Mouse (Mus musculus) embryonic facial prominence, embryonic 14.5 days (tissue): ENCODE measurements around the gene Fbxo42. TPM values are rescaled to one million over a fixed set of nuclear protein-coding genes. Genes with fewer than 3 reads are reported as not detected.

ENCODE experiments used
- ATAC-seq: fragments of 200-750 bp; cut with Nextera tagmentation; 2 replicates; pipeline ENCODE4 v1.8.0; 2017; ENCODE audit warnings: low read depth, moderate number of reproducible peaks, moderate TSS enrichment
- DNase-seq: peaks from one replicate; pipeline ENCODE4 v3.0.0-alpha.2; 2015; ENCODE audit warnings: low spot score
- H3K27ac ChIP-seq: fragments of 300-500 bp; sonication (generic); replicated peaks from 2 replicates; pipeline ENCODE4 v1.5.1; 2014; ENCODE audit warnings: low read depth, mild to moderate bottlenecking, low read length, moderate library complexity
- H3K27me3 ChIP-seq: fragments of 300-500 bp; sonication (generic); replicated peaks from 2 replicates; pipeline ENCODE4 v1.6.1; 2014; ENCODE audit warnings: low read length; ENCODE audit not compliant: control insufficient read depth, insufficient read depth
- H3K36me3 ChIP-seq: fragments of 300-500 bp; sonication (generic); 2 replicates; pipeline ENCODE4 v1.6.1; 2014; ENCODE audit warnings: low read length, mixed read lengths; ENCODE audit not compliant: control insufficient read depth, insufficient read depth
- H3K4me1 ChIP-seq: fragments of 300-500 bp; sonication (generic); 2 replicates; pipeline ENCODE4 v1.6.1; 2014; ENCODE audit warnings: antibody characterized with exemption, low read length; ENCODE audit not compliant: control insufficient read depth, insufficient read depth
- H3K4me2 ChIP-seq: fragments of 300-500 bp; sonication (generic); 2 replicates; pipeline ENCODE4 v1.6.1; 2014; ENCODE audit warnings: low read depth, mild to moderate bottlenecking, low read length, moderate library complexity, mixed read lengths
- H3K4me3 ChIP-seq: fragments of 300-500 bp; sonication (generic); 2 replicates; pipeline ENCODE4 v1.5.1; 2014; ENCODE audit warnings: low read depth, mild to moderate bottlenecking, low read length
- H3K9ac ChIP-seq: fragments of 300-500 bp; sonication (generic); 2 replicates; pipeline ENCODE4 v1.6.1; 2014; ENCODE audit warnings: low read depth, mild to moderate bottlenecking, low read length, moderate library complexity, mixed read lengths
- H3K9me3 ChIP-seq: fragments of 300-500 bp; sonication (generic); 2 replicates; pipeline ENCODE4 v1.6.1; 2016; ENCODE audit warnings: low read length; ENCODE audit not compliant: control insufficient read depth
- WGBS: fragments of 180-500 bp; shearing (Covaris S2); extraction: QIAGEN DNeasy Blood & Tissue Kit; methylation state at CpG from one replicate; pipeline ENCODE4 v1.1.7; 2014; 5-methylcytosine and 5-hydroxymethylcytosine counted together
- polyA plus RNA-seq: library from polyadenylated mRNA; unstranded; fragments of >200 nt; fragmentation: Nextera tagmentation; extraction: Ambion mirVana; gene quantifications from 2 replicates; pipeline ENCODE4 v1.2.1, GENCODE M21; 2014

Fbxo42 gene
- polyA plus RNA-seq, 1 experiment from 2014 or later, result 22.7 TPM

- H3K9ac ChIP-seq, result no peak overlapping the region
- WGBS, result 25% methylated on average over 9 of the region's 9 CpGs
- peaks cover 40% of the 10 kb centered on the region for H3K36me3 ChIP-seq
- peaks cover 13% of the 10 kb centered on the region; the same call in 1 of the 2 replicates for H3K4me1 ChIP-seq
- H3K9me3 ChIP-seq, result no peaks in the 10 kb centered on the region
- H3K27ac ChIP-seq, result peak overlapping the region; percentile 78
- no peak overlapping the region for H3K4me3 ChIP-seq
- H3K27me3 ChIP-seq, result no peaks in the 10 kb centered on the region
- no peak overlapping the region for H3K4me2 ChIP-seq
- ATAC-seq (0 out of 2 replicates have a peak, but pooled peaks have one; percentile 15), DNase-seq (no peak)
Observed at GRCm38 (mm10) chr4:141186923-141187836, 39.5 kb downstream of the Fbxo42 start.

DNA sequence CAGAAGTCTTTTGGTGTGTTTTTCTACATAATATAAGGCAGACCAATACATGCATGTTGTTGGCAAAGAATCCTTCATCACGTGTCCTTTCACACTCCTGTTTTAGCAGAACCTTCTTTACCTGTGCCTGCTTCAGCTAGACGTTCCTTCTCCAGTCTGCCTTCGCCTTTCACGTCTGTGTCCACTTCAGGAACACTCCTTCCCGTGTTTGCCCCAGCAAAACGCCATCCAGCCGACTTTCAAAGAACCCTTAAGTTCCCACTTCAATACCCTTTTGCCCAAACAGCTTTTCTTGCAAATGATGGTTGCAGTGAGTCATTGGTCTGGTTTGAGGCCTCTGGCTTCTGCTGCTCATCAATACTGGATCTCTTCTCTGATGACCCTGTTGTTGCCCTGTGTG is 43.6 kb downstream of the Fbxo42 start:
- no peaks in the 10 kb centered on the region for H3K27me3 ChIP-seq
- ATAC-seq (no peak), DNase-seq (no peak)
- H3K4me3 ChIP-seq, result no peak overlapping the region
- H3K9me3 ChIP-seq, result no peaks in the 10 kb centered on the region
- 90% methylated on average over 7 of the region's 7 CpGs for WGBS
- H3K4me1 ChIP-seq, result peaks cover 7% of the 10 kb centered on the region; the same call in 1 of the 2 replicates
- no peak overlapping the region for H3K4me2 ChIP-seq
- no peak overlapping the region for H3K27ac ChIP-seq
- peaks cover 63% of the 10 kb centered on the region for H3K36me3 ChIP-seq
- H3K9ac ChIP-seq, result no peak overlapping the region

DNA sequence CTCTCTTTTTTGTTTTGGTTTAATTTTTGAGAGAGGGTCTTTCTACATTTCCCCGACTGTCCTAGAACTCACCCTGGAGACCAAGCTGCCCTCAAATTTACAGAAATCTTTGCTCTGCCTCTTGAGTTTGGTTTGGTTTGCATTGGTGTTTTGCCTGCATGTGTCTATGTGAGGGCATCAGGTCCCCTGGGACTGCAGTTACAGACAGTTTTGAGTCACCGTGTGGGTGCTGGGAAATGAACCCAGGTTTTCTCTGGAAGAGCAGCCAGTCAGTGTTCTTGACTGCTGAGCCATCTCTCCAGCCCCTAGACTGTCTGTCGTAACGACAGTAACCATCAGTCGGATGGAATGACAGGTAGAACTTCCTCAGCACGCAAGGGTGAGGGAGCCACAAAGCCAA is 46.8 kb downstream of the Fbxo42 start:
- WGBS, result 89% methylated on average over 6 of the region's 6 CpGs
- Histone ChIP-seq H3K27ac (no peak overlapping the region), H3K27me3 (no peaks in the 10 kb centered on the region), H3K4me2 (no peak overlapping the region), H3K36me3 (peaks cover 91% of the 10 kb centered on the region), H3K4me1 (no peaks in the 10 kb centered on the region), H3K9ac (no peak overlapping the region), H3K4me3 (no peak overlapping the region), H3K9me3 (no peaks in the 10 kb centered on the region)
- DNase-seq (no peak), ATAC-seq (no peak)

DNA sequence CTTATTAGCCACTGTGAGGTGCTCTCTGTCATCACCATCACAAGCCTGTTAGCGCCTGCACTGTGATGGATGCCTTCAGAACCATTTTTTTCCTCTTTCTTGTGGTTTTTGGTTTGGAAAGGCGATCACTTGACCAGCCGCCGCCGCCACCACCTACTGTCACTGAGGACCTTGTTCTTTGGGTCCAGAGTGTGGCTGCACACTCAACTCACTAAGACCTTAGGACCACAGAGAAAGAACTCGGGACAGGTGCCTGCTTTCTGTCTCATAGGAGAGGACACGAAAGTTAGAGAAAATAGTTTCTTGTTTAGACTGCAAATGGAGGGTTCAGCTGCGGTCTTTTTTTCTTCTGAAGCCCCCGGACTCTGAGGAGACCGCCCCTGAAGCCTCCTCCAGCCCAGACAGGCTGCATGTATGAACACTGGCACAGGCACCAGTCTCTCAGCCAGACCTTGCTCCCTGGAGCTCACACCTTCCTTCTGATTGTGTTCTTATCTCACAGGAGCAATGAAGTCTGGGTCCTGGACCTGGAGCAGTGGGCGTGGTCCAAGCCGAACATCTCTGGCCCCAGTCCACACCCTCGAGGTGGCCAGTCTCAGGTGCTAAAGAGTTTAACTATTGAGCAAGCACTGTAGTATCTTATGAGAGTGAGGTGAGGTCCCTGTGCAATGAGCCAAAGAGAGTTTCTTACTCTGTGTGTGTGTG is 49.4 kb downstream of the Fbxo42 start:
- Histone ChIP-seq H3K27me3 (no peaks in the 10 kb centered on the region), H3K27ac (no peak overlapping the region), H3K36me3 (peaks cover 89% of the 10 kb centered on the region), H3K4me3 (no peak overlapping the region), H3K9ac (no peak overlapping the region), H3K9me3 (no peaks in the 10 kb centered on the region), H3K4me2 (no peak overlapping the region), H3K4me1 (no peaks in the 10 kb centered on the region)
- no peak for DNase-seq
- ATAC-seq, result no peak
- 96% methylated on average over 13 of the region's 13 CpGs for WGBS

DNA sequence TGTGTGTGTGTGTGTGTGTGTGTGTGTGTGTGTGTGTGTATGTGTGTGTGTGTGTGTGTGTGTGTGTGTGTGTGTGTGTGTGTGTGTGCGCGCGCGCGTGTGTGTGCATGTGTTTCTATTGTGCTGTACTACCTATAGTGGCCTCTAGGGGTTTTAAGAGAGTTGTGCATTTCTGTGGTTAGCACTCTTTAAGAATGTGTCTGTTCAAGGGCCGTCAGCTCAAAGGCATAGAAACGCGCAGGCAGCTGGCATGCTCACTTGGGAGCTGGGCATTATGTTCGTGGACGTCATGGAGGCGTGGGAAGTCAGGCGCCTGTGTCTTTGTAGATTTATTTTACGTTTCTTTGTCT is 49.9 kb downstream of the Fbxo42 start:
- H3K9ac ChIP-seq, result no peak overlapping the region
- H3K4me1 ChIP-seq, result no peaks in the 10 kb centered on the region
- no peaks in the 10 kb centered on the region for H3K27me3 ChIP-seq
- H3K9me3 ChIP-seq, result no peaks in the 10 kb centered on the region
- H3K36me3 ChIP-seq, result peaks cover 84% of the 10 kb centered on the region
- ATAC-seq (no peak), DNase-seq (no peak)
- H3K4me3 ChIP-seq, result no peak overlapping the region
- H3K27ac ChIP-seq, result no peak overlapping the region
- WGBS, result 97% methylated on average over 8 of the region's 13 CpGs
- H3K4me2 ChIP-seq, result no peak overlapping the region

DNA sequence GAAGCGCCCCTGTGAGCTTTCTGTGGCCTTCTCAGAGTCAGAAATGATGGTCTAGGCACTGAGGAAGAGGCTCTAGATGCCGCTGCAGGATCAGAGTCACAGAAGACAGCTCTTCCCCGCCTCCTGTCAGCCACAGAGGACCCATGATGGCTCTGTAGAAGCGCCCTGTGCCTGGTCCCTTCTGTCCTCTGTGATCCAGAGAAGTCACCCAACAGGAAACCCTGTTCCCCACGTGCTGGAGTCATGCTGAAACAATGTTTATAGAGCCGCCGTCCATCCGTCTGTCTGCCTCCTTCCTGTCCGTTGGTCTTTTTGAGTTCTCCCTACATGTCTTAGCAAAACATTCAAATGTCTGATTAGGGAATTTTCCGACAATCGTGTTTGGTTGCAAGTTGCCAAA is 53.2 kb downstream of the Fbxo42 start:
- peaks cover 64% of the 10 kb centered on the region for H3K36me3 ChIP-seq
- no peaks in the 10 kb centered on the region for H3K27me3 ChIP-seq
- no peak for DNase-seq
- no peak overlapping the region for H3K9ac ChIP-seq
- no peak overlapping the region for H3K4me3 ChIP-seq
- WGBS, result 83% methylated on average over 11 of the region's 11 CpGs
- H3K4me1 ChIP-seq, result no peaks in the 10 kb centered on the region
- no peak for ATAC-seq
- no peaks in the 10 kb centered on the region for H3K9me3 ChIP-seq
- no peak overlapping the region; the same call in 1 of the 2 replicates for H3K27ac ChIP-seq
- H3K4me2 ChIP-seq, result no peak overlapping the region

- no peak overlapping the region for H3K9ac ChIP-seq
- WGBS, result 85% methylated on average over 6 of the region's 6 CpGs
- no peak for DNase-seq
- no peaks in the 10 kb centered on the region for H3K27me3 ChIP-seq
- H3K4me2 ChIP-seq, result no peak overlapping the region
- H3K27ac ChIP-seq, result no peak overlapping the region
- no peaks in the 10 kb centered on the region for H3K4me1 ChIP-seq
- ATAC-seq, result no peak
- H3K9me3 ChIP-seq, result no peaks in the 10 kb centered on the region
- H3K4me3 ChIP-seq, result no peak overlapping the region
- H3K36me3 ChIP-seq, result peaks cover 51% of the 10 kb centered on the region
Observed at GRCm38 (mm10) chr4:141202192-141202591, 54.5 kb downstream of the Fbxo42 start.

DNA sequence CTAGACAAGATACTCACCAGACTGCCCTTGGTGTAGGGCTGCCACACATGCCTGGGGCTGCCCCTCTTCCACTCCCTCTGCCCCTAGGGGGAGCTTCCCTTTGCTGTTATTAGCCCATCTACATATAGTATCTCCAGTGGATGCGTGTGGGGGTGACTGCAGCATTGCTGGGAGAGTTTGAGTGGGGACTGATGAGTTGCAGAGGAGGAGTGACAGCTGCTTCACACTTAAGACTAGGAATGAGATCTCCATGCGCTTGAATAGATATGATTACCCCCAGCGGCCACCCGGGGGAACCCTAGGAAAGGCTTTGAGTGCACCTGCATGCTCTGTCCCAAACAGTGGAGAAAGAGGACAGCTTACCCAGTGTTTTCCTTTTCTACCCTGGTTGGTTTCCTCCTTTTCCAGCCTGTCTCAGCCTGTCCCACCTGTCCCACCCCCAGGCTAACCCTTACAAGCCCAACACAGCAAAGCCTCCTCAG is 56.9 kb downstream of the Fbxo42 start:
- ATAC-seq, result peak; percentile 78
- Histone ChIP-seq H3K27me3 (no peaks in the 10 kb centered on the region), H3K27ac (no peak overlapping the region), H3K4me1 (no peaks in the 10 kb centered on the region), H3K9ac (no peak overlapping the region), H3K9me3 (no peaks in the 10 kb centered on the region), H3K36me3 (peaks cover 31% of the 10 kb centered on the region), H3K4me3 (no peak overlapping the region), H3K4me2 (no peak overlapping the region)
- peak; percentile 55 for DNase-seq
- WGBS, result 74% methylated on average over 4 of the region's 4 CpGs
